Mouse (Mus musculus) forebrain, postnatal 0 days (tissue): ENCODE measurements around the gene Lrrc1. TPM values are rescaled to one million over a fixed set of nuclear protein-coding genes. Genes with fewer than 3 reads are reported as not detected.

Source experiments
- ATAC-seq: fragments of 200-750 bp; cut with Nextera tagmentation; 2 replicates; pipeline ENCODE4 v1.8.0; 2017; ENCODE audit warnings: mild to moderate bottlenecking, moderate library complexity
- DNase-seq: peaks from one replicate; pipeline ENCODE4 v3.0.0-alpha.2; 2015
- H3K27ac ChIP-seq: fragments of 300-500 bp; sonication (generic); 2 replicates; pipeline ENCODE4 v1.5.1; 2014; ENCODE audit warnings: low read depth, mild to moderate bottlenecking, antibody characterized with exemption, low read length, moderate library complexity, mixed read lengths
- H3K27me3 ChIP-seq: fragments of 300-500 bp; sonication (generic); 2 replicates; pipeline ENCODE4 v1.6.1; 2014; ENCODE audit warnings: mild to moderate bottlenecking, low read length, mixed read lengths; ENCODE audit not compliant: insufficient read depth
- H3K36me3 ChIP-seq: fragments of 300-500 bp; sonication (generic); 2 replicates; pipeline ENCODE4 v1.6.1; 2014; ENCODE audit warnings: mild to moderate bottlenecking, moderate library complexity; ENCODE audit not compliant: insufficient read depth
- H3K4me1 ChIP-seq: fragments of 300-500 bp; sonication (generic); 2 replicates; pipeline ENCODE4 v1.6.1; 2014; ENCODE audit warnings: antibody characterized with exemption; ENCODE audit not compliant: insufficient read depth
- H3K4me2 ChIP-seq: fragments of 300-500 bp; sonication (generic); 2 replicates; pipeline ENCODE4 v1.6.1; 2014; ENCODE audit warnings: low read depth, mild to moderate bottlenecking, moderate library complexity
- H3K4me3 ChIP-seq: fragments of 300-500 bp; sonication (generic); 2 replicates; pipeline ENCODE4 v1.5.1; 2014; ENCODE audit warnings: low read depth, low read length, mixed read lengths
- H3K9ac ChIP-seq: fragments of 300-500 bp; sonication (generic); 2 replicates; pipeline ENCODE4 v1.6.1; 2014; ENCODE audit warnings: mild to moderate bottlenecking
- H3K9me3 ChIP-seq: fragments of 300-500 bp; sonication (generic); 2 replicates; pipeline ENCODE4 v1.6.1; 2016; ENCODE audit warnings: low read length
- CTCF ChIP-seq: sonication (generic); IDR thresholded peaks from 2 replicates; pipeline ENCODE4 v1.5.1; 2016; ENCODE audit warnings: antibody characterized with exemption, control low read depth, low read depth
- WGBS: fragments of 180-500 bp; shearing (Covaris S2); extraction: QIAGEN DNeasy Blood & Tissue Kit; methylation state at CpG from one replicate; pipeline ENCODE4 v1.1.7; 2014; 5-methylcytosine and 5-hydroxymethylcytosine counted together
- polyA plus RNA-seq: library from polyadenylated mRNA; unstranded; fragments of >200 nt; fragmentation: Nextera tagmentation; extraction: Ambion mirVana; gene quantifications from 2 replicates; pipeline ENCODE4 v1.2.1, GENCODE M21; 2015
- total RNA-seq: library from RNA; depleted of rRNA; stranded (reverse); fragments of >200 nt; gene quantifications from 2 replicates; pipeline ENCODE4 v1.2.3, GENCODE M21; 2014

The Lrrc1 gene
- total and polyA plus RNA-seq, 2 experiments from 2014 or later, result 5.4 to 14.8 TPM

GRCm38 (mm10) chr9:77428748-77429140 lies 115.9 kb downstream of the Lrrc1 start:
- no peak for TF ChIP-seq CTCF
- no peak overlapping the region for H3K9ac ChIP-seq
- DNase-seq (no peak), ATAC-seq (no peak)
- no peaks in the 10 kb centered on the region for H3K4me1 ChIP-seq
- H3K9me3 ChIP-seq, result no peaks in the 10 kb centered on the region
- H3K27me3 ChIP-seq, result no peaks in the 10 kb centered on the region
- no peaks in the 10 kb centered on the region for H3K36me3 ChIP-seq
- H3K4me3 ChIP-seq, result no peak overlapping the region
- H3K4me2 ChIP-seq, result no peak overlapping the region
- no peak overlapping the region for H3K27ac ChIP-seq
- WGBS, result 87% methylated on average over 8 of the region's 8 CpGs

- H3K36me3 ChIP-seq, result no peaks in the 10 kb centered on the region
- H3K4me3 ChIP-seq, result no peak overlapping the region
- no peaks in the 10 kb centered on the region for H3K27me3 ChIP-seq
- WGBS, result 41% methylated on average over 14 of the region's 14 CpGs
- H3K27ac ChIP-seq, result no peak overlapping the region
- no peaks in the 10 kb centered on the region for H3K4me1 ChIP-seq
- no peak overlapping the region for H3K4me2 ChIP-seq
- TF ChIP-seq CTCF, result no peak
- no peak for DNase-seq
- no peaks in the 10 kb centered on the region for H3K9me3 ChIP-seq
- no peak overlapping the region for H3K9ac ChIP-seq
- ATAC-seq, result no peak
These were observed 116.4 kb downstream of the Lrrc1 start for GRCm38 (mm10) chr9:77428115-77428747.

- Histone ChIP-seq H3K4me1 (no peaks in the 10 kb centered on the region), H3K4me2 (peak overlapping the region; percentile 17; the same call in 1 of the 2 replicates), H3K4me3 (no peak overlapping the region), H3K36me3 (no peaks in the 10 kb centered on the region), H3K27ac (no peak overlapping the region), H3K9ac (no peak overlapping the region), H3K27me3 (no peaks in the 10 kb centered on the region), H3K9me3 (no peaks in the 10 kb centered on the region)
- ATAC-seq (peak; percentile 75), DNase-seq (no peak)
- no peak for TF ChIP-seq CTCF
- 39% methylated on average over 23 of the region's 23 CpGs for WGBS
These were observed 117.2 kb downstream of the Lrrc1 start for GRCm38 (mm10) chr9:77427292-77428114.

GRCm38 (mm10) chr9:77426110-77426509 lies 118.6 kb downstream of the Lrrc1 start:
- DNase-seq, result no peak
- no peaks in the 10 kb centered on the region for H3K9me3 ChIP-seq
- no peak overlapping the region for H3K9ac ChIP-seq
- TF ChIP-seq CTCF, result no peak
- 79% methylated on average over 14 of the region's 14 CpGs for WGBS
- H3K27me3 ChIP-seq, result no peaks in the 10 kb centered on the region
- ATAC-seq, result no peak
- H3K36me3 ChIP-seq, result no peaks in the 10 kb centered on the region
- no peak overlapping the region for H3K4me2 ChIP-seq
- no peak overlapping the region for H3K4me3 ChIP-seq
- H3K27ac ChIP-seq, result no peak overlapping the region
- H3K4me1 ChIP-seq, result no peaks in the 10 kb centered on the region

GRCm38 (mm10) chr9:77425553-77425952 lies 119.1 kb downstream of the Lrrc1 start:
- no peak overlapping the region for H3K27ac ChIP-seq
- no peaks in the 10 kb centered on the region for H3K36me3 ChIP-seq
- no peaks in the 10 kb centered on the region for H3K27me3 ChIP-seq
- H3K4me2 ChIP-seq, result no peak overlapping the region
- TF ChIP-seq CTCF, result no peak
- 90% methylated on average over 4 of the region's 4 CpGs for WGBS
- no peak overlapping the region for H3K9ac ChIP-seq
- no peaks in the 10 kb centered on the region for H3K9me3 ChIP-seq
- H3K4me3 ChIP-seq, result no peak overlapping the region
- DNase-seq (no peak), ATAC-seq (no peak)
- H3K4me1 ChIP-seq, result no peaks in the 10 kb centered on the region

GRCm38 (mm10) chr9:77420200-77420585 lies 124.5 kb downstream of the Lrrc1 start:
- H3K4me3 ChIP-seq, result no peak overlapping the region
- no peak for DNase-seq
- 94% methylated on average over 4 of the region's 4 CpGs for WGBS
- no peak overlapping the region for H3K27ac ChIP-seq
- H3K9ac ChIP-seq, result no peak overlapping the region
- no peak for TF ChIP-seq CTCF
- ATAC-seq, result no peak
- no peaks in the 10 kb centered on the region for H3K36me3 ChIP-seq
- H3K4me2 ChIP-seq, result no peak overlapping the region
- H3K9me3 ChIP-seq, result no peaks in the 10 kb centered on the region
- no peaks in the 10 kb centered on the region for H3K4me1 ChIP-seq
- no peaks in the 10 kb centered on the region for H3K27me3 ChIP-seq

GRCm38 (mm10) chr9:77419501-77420199 lies 125.0 kb downstream of the Lrrc1 start:
- H3K9me3 ChIP-seq, result no peaks in the 10 kb centered on the region
- no peak overlapping the region for H3K27ac ChIP-seq
- no peak overlapping the region for H3K4me2 ChIP-seq
- no peak for ATAC-seq
- no peak for DNase-seq
- no peaks in the 10 kb centered on the region for H3K36me3 ChIP-seq
- 93% methylated on average over 9 of the region's 9 CpGs for WGBS
- H3K4me3 ChIP-seq, result no peak overlapping the region
- H3K27me3 ChIP-seq, result no peaks in the 10 kb centered on the region
- no peaks in the 10 kb centered on the region for H3K4me1 ChIP-seq
- no peak overlapping the region for H3K9ac ChIP-seq
- no peak for TF ChIP-seq CTCF
